Mouse (Mus musculus) thymus, postnatal 14 days (tissue): ENCODE data around the gene Tbcc.

ENCODE experiments used
- DNase-seq: peaks from one replicate; pipeline ENCODE4 v3.0.0; 2021

Tbcc gene

DNA sequence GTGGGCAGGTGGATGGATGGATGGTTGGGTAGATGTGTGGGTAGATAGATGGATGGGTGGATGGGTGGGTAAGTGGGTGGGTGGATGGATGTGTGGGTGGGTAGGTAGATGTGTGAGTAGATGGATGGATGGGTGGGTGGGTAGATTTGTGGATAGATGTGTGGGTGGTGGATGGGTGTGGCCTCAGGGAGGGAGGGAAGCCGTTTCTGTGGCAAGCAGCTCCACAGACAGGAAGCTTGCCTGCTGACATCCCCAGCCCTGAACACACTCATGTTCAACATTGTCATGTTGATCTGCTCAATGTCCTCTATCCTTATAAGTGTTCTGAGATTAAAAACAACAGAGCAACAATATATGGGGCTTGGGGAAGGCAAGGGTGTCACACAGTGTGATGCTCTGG is 19.6 kb upstream of the Tbcc start:
- peak; percentile 32 for DNase-seq

DNA sequence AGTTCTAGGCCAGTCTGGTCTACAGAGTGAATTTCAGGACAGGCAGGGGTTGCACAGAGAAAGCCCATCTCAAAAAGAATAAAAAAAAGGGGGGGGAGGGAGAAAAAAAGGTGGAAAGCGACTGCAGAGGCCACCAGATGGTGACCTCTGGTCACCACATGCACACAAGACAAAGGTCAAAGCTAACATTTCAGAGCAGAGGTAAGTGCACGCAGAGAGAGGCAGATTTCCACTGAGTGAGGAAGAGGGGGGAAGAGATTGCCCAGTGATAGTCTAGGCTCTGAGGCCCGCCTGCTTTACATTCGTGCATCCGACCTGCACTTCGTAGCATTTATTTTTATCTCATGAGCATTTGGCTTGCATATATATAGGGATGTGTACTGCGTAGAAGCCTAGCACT is 17.7 kb upstream of the Tbcc start:
- DNase-seq: no peak

DNA sequence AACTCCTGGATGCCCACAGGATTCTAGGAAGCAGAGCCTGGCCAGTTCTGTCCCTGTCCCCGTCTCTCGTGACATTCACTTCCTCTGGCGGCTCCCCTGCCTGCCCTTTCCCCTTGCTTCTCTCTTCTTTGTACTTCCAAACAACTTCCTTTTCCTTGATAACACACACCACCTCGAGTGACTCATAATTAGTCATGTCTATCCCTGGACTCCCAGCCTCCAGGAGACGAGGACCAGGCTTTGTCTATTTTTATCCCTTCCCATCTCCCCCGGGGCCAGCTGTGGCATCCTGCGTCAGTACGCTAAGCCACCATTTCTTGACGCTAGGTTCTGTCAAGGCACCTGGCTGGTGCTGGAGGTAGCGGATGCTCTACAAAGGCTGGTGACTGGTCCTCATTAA is 16.4 kb upstream of the Tbcc start:
- DNase-seq: no peak

DNA sequence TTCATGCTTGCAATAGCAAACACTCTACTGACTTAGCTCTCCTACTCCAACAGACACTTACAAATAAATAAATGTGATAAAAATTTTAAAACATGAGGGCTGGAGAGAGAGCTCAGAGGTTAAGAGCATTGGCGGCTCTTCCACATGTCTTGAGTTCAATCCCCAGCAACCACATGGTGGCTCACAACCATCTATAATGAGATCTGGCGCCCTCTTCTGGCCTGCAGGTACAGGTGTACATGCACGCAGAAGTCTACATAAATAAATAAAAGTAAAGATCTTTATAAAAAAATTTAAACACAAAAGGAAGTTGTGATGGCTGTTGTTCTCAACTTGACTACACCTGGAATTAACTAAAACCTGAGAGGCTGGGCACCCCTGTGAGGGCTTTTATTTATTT is 14.9 kb upstream of the Tbcc start:
- peak; percentile 46 for DNase-seq

DNA sequence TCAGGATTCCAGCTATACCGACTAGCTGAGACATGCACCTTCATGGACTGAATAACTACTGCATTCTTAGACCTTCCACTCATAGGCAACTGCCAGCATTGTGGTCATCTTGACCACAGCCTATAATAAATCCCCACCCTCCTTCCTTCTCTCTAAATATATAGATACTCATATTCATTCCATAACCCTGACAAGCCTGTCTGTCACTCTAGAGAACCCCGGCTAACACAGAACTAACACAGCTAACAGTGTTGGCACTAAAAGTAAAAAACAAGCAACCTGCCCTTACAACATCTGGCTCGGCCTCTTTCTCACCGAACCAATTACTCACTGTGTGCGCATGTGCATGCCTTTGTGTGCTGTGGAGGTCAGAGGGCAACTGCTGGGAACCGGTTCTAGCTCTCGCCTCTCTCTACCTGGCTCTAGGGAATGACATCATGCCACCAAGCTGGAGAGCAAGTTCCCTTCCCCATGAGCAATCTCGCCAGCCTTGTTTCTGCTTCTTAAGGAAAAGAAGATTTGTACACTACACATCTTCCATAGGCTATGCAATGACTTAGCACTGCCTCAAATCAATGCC is 14.0 kb upstream of the Tbcc start:
- DNase-seq: no peak

DNA sequence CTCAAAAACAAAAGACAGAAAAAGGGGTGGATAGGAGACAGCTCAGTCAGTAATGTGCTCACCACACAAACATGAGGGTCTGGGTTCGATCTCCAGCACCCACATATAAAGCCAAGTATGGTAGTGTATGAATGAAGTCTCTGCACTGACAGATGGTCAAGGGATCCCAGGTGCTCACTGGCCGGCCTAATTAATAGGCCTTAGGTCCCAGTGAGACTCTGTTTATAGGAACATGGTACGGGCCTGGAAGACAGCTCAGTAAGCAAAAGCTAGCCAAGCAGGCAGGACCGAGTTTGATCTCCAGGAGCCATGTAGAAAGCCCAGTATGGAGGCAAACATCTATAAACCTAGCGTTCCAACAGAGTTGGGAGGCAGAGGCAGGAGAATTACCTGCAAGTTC is 13.4 kb upstream of the Tbcc start:
- no peak for DNase-seq

DNA sequence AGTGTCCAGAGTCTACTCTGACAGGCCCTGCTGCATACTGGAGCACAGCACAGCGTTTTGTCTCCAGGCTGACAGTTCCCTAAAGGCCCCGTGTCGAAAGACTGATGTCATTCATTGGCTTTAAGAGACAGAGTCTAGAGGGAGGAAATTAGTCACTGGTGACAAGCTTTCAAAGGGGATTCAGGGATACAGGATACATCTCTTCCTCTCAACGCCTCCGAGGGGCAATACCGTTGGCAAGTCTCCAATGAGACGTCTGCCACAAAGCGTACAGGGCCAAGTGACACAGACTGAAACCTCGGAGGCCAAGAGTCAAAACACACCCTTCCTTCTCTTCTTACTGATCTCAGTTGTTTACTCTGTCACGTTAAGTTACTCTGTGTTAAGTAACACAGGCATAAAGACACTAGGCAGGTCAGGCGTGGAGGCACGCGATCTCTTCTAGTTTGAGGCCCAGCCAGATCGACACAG is 10.6 kb upstream of the Tbcc start:
- DNase-seq: no peak

DNA sequence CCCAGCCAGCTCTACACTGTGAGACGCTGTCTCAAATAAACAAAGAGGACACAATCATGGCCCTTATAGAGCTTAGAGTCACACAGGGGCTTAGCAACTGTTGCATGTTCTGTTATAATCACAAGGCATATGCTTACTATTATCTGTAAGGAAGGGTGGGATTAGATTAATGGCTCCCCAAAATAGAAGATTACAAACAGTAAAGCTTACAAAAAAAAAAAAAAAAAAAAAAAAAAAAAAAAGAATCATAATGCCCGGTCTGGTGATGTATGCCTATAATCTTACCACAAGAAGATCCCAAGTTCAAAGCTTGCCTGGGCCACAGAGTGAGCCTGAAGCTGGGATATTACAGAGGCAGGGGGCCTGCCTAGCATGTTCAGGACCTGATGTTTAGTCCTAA is 10.2 kb upstream of the Tbcc start:
- no peak for DNase-seq

DNA sequence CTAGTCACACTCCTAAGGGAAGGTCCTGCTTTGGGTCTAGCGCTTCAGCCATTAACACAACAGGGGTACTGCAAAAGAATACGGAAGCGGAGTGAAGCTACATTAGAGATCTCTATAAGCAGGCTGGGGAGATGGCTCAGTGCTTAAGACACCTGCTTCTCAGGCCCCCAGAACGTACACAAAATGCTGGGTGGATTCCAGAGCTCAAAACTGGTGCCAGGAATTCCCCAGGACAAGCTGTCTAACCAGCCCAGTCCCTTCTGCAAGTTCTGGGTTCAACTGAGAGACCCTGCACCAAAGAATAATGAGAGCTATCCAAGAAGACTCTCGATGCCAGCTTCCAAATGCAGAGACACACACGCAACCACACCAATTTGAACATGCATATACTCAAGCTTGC is 8.8 kb upstream of the Tbcc start:
- DNase-seq: no peak

DNA sequence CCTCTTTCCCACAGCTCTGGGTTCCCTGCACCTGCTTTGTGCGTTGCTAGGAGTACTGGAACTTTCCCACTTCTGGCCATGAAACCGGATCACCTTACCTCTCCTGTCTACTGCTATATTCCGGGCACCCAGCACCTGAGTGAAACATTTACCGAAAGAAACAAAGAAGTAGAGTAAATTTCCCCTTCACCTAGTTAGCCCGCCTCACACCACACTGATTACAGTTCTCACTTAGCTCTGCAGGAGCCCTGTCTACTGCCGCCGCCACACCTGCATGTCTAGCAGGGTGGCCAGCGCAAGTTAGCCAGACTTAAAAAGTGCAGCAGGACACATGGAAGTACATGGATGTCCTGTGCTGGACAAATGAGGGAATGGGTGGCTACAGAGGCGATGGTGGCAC is 7.4 kb upstream of the Tbcc start:
- no peak for DNase-seq

DNA sequence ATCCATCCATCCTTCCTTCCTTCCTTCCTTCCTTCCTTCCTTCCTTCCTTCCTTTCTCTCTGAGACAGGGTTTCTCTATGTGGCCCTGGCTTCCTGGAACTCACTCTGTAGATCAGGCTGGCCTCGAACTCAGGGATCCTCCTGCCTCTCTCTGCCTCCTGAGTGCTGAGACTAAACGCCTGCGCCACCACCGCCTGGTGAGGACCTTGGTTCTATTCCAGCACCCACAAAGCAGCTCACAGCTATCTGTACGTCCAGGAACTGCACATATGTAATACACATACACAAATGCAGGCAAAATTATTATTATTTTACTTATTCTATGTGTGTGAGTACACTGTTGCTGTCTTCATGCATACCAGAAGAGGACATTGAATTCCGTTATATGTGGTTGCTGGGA is 5.7 kb upstream of the Tbcc start:
- DNase-seq: no peak

DNA sequence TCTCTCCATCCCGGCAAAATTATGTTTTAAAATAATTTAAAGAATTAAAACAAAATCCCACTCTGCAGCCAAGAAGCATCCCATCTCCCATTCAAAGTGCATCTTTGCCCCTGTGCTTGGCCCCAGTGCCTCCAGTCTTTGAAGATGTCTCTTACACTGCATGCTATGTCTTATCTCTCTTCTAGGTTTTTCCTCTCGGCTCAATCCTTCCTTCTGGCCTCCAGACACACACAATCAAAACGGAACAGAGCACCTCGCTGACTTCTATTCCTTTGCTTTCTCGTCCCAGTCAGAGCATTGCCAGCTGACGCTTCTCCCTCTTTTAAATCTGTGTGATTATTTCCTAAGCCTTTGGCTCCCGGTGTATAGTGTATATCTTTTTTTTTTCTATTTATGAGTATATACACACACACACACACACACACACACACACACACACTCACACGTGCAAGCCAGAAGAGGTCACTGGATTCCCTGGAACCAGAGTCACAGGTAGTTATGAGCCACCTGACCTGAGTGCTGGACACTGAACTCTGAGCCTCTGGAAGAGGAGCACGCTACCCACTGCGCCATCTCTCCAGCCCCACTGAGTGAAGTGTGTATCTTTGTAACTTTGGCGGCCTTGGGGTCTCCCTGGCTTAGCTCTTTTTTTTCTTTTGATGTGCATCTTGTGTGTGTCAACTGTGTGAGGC is 5.1 kb upstream of the Tbcc start:
- no peak for DNase-seq

DNA sequence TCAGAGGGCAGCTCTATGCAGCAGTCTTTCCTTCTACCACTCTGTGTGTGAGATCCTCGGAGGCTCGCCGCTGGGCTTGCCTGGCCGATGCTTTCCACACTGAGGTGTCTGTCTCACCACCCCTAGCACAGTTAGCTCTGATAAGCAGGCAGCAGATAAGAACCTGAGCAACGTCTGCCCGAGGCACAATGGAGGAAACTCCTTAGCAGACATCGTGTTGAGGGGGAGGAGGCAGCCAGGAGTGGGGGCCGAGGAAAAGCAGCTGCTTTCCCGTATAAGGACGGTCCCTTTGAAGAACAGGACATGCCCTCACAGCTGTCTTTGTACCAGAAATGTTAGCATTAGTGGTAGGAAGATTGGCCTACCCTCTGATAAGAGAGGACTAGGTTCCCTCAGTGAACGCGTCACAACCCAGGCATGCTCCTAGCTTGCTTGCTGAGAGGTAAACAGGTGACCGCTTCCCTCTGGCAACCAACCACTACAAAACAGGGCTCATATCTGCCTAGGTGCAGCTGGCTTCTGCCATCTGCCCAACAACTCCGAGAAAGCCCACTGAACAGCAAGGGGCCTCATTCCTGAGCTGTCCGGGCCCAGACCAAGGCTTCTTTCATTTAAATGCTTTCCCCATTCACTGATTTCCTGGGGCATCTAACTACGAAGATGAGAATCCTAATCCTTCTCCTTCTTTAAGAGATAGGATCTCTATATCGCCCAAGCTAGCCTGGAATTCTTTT is 4.4 kb upstream of the Tbcc start:
- DNase-seq: no peak

DNA sequence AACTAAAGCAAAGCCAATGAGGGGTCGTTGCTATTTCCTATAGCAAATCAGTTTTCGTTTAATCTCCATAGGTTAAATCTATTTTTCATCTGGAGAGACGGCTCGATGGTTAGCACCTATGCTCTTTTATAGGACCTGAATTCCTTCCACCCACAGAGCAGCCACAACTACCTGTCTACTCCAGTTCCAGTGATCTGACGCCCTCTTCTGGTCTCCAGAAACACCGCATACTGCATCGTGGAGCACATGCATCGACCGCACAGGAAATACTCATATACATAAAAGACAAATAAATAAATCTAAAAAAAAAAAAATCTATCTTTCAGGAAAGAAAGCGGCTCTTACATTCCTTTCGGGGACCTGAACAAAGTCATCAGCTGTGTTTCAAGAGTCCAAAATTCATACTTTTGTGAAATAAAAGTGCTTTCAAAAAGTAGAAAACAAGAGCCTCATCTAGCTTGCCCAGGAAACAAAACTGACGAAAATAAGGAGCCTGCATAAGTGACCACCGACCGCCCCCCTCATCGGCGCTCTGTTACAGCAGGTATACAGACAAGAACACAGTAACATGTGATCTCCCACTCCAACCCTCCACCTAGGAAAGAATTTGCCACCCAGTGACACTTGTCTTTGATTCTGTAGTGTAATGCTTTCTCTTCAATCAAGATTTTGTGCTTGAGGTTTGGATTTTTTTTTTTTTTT is 1.8 kb upstream of the Tbcc start:
- DNase-seq: peak; percentile 66

DNA sequence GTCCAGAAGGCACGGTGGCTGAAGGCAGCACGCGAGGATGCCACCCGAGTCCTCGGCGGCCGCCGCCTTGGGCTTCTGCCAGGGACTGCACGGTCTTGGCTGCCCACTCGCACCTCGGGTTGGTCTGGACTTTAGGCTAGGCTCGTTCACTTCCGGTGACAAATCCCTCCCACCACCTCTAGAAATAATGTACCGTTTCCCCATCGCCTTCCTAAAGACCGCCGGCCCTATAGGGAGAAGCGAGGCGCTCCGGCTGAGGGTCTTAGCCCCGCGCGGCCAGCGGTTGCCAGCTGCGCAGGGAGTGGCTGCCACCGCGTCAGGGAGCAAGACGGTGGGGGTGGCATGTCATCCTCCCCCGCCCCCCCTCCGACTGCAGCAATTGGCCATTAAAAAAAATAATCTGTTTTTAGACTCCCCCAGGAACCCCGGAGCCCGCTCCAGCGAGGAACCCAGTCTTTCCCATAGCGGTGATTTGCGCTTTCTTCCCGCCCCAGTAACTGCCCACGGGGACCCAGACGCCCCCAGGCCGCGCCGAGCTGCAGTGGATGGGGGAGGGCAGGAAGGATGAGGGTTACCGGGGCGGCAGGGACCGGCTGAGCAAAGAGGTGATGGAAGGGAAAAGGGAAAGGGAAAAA is 917 bp upstream of the Tbcc start:
- DNase-seq: peak; percentile 73

DNA sequence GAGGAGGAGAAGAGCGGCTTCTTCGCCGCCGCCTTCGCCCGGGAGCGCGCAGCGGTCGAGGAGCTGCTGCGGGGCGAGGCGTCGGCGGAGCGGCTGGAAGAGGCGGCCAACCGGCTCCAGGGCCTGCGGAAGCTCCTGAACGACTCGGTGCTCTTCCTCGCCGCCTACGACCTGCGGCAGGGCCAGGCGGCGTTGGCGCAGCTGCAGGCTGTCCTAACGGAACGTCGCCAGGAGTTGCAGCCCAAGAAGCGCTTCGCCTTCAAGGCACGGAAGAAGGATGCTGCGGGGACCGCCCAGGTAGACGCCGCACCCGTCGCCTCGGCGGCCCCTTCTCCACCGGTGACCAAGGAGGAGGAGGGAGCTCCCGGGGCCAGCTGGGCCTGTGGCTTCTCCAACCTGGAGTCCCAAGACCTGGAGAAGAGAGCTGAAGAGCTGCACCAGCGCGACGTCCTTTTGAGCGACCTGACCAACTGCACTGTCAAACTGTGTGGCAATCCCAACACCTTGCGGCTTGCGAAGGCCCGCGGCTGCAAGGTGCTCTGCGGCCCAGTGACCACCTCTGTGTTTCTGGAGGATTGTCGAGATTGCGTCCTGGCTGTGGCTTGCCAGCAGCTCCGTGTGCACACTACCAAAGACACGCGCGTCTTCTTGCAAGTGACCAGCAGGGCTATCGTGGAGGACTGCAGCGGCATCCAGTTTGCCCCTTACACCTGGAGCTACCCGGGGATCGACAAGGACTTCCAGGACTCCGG is 535 bp downstream of the Tbcc start:
- peak; percentile 66 for DNase-seq

DNA sequence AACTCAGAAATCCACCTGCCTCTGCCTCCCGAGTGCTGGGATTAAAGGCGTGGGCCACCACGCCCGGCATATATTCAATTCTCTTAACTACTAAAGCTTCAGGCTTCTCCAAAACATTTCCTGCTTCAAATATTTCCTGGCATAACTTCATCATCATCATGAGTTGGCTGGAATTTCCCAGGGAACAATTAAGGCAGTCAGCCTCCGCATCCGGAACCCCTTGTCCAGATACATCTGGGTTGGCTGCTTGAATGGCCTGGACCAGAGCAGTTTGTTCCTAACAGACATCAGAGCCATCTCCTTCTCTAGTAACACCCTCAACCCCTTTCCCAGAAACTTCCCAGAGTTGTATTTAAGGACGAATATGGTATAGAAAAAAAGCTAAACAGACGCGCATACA is 4.9 kb downstream of the Tbcc start:
- no peak for DNase-seq

DNA sequence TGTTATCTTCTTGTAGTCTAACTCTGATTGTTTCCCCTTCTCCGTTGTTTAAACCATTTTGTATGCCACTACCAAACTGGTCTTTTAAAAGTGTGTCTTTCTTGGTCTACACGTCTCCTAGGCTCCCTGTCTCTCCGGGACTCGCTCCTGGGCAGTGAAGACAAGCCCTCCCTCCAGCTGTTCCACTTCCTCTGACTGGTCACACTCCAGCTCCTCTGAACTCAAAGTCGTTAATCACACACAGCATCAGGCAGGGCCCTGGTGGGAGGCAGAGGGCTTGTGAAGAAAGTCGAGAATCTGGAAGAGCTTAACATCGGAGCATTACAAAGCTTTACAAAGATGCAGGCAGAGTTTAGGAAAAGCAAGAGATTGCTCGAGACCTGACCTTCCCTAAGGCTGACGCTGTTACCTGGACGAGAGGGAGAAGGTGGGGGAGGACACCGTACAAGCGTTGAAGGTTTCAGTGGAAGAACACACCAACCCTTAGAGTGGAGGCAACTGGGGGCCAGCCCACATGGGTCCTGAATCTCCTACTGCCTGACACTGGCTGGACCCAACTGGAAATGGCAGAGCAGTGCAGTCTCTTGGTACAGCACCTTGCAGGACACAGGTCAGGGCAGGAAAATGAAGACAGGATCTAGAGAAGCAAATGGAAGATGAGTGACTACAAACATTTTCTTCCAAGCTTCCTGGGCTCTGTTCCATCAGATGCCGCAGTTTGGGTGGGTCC is 6.9 kb downstream of the Tbcc start:
- no peak for DNase-seq

DNA sequence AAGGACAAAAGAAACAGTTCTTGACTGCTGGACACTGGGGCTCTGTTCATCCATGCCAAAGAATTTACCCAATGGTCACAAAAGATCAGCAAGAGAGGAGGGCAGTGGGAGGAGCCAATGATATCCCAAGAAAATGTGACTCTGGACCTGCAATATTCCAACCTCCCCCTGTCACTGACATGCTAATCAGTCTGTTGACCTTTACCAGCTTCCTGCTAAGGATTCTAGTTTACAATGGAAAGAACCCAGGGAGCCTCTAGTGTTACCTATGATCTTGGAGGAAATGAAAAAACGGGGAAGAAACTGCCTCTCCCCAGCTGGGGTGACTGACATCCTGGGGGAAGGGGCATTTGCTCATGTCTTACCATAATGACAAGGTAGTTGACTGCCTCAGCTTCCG is 10.5 kb downstream of the Tbcc start:
- DNase-seq: no peak

DNA sequence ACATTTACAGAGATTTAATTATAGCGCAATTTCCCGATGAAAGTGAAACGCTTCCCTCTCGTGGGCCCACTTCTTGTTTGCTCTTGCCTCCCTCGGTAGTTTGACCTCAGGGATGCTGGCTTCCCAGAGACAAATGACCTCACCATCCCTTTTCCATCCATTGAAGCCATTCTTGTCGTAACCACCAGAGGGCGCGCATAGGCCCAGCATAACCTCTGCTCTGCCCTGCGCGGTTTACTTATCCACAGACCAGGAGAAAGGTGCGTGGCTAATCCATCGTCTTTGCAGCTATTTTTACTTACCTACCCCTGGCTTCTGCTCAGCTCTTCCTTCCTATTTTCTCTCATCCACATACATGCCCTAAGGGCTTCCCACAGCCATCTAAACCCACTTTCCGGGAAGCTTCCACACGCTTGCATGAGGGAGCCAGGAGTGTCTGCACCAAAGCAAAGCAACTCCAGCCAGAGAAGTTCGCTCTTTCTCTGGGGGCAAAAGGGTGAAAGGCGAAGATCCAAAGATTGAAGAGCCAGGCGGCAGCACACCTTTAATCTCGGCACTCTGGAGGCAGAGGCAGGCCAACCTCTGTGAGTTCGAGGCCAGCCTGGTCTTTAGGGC is 13.5 kb downstream of the Tbcc start:
- peak; percentile 75 for DNase-seq

DNA sequence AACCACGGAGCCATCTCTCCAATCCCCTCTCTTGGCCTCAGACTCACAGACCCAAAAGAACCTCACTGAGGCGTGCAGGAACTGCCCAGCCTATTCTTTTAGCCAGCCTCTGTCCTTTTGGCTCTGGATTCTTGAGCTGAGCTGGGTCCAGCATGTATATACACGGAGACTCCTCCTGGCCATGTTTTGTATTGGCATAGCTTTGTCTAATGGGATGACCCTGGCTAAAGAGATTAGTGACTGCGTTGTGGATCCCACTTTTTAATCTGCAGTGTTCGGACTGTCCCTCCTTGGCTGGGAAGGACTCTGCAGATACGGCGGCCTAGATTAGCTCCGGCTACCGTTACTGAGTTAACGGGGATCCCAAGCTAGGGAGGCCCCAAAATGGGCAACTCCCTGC is 19.7 kb downstream of the Tbcc start, which contains the start of gene Prph2:
Prph2 (plus strand) TSS at position 274 of the 400 bp plus-strand sequence.
- DNase-seq: no peak
